Mouse (Mus musculus) cerebellum, postnatal 10 days (tissue): ENCODE measurements at regions not wholly inside any gene's neighbourhood (a gene's known extent, or its start where the extent isn't known, plus 50 kb on each side); places are given as distances from the start of the nearest gene placed in this dataset.
A peak's percentile ranks its signal among the peaks of the same experiment; 100 is the strongest.

Source experiments
- DNase-seq, 2 experiments: peaks; one replicate each; pipeline ENCODE4 v3.0.0; 2021; ENCODE audit warnings: mixed read lengths in 2 of 2

DNA sequence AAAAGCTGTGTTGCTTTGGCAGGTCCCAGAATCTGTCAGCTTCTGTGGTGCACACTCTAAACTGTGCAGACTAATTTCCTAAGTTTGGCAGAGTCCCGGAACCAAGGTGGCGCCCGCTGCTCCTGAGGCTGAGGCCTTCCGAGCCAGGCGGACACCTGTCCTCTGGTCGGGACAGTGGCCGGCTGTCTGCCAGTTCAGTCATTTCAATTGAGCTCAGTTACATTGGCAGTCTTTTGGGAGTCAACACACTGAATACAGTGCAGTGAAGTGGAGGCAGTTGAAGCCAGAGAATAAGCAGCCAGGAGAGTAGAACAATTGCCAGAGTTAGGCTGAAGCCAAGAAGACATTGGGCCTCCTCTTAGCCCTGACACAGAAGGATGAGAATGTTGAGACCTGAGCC lies 164.2 kb downstream of the Cdh19 start:
- DNase-seq, result peak; percentile 62 to 74

DNA sequence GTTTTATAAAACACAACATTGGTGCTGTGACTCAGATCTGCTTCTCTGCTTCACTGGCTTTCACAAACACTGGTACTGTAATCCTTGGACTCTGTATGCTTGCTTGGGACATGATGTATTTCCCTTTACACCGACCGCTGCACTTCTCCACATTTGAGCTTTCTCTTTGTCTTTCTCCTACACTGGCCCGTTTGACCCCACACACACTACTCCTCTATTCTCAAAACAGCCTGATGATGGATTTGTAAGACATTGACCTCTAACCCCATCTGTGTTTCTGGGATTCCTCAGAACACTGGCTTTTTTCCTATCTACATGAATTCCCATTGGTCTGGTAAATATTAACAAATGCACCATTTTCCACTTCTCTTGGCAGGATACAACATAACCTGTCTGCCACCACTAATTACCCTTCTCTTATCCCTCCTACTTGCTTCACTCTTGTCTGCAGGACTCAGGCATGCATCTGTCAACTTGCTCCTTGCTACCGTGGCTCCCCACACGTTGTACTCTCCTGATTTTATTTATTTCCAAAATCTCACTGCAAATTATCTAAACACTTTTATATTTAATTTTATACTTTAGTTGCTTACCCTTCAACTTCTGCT lies 178.1 kb downstream of the Cdh19 start:
- no peak for DNase-seq

GRCm38 (mm10) chr1:110790586-110790985 lies 186.8 kb downstream of the Cdh19 start:
- DNase-seq, result no peak

- no peak for DNase-seq
Measured at GRCm38 (mm10) chr1:110775391-110775790, 202.0 kb downstream of the Cdh19 start.

DNA sequence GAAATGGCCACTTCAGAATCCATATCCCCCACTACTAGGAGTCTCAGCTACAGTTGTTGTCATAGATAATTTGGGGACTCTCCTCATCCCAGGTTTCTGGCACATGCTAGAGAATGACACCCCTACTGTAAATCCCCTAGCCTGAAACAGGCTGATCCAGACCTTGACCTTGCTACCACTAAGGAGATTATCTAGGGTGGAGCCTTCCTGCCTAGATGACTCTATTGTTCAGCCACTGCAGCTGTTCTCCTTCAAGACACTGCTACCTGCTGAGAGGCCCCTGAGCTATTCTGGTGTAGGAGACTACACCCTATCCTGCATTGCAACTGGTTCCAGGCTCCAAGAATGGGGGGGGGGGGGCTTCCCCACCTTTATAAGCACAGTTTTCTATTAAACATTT lies 202.5 kb downstream of the Cdh19 start:
- no peak for DNase-seq

- no peak for DNase-seq
Measured at GRCm38 (mm10) chr1:110774096-110774495, 203.3 kb downstream of the Cdh19 start.

DNA sequence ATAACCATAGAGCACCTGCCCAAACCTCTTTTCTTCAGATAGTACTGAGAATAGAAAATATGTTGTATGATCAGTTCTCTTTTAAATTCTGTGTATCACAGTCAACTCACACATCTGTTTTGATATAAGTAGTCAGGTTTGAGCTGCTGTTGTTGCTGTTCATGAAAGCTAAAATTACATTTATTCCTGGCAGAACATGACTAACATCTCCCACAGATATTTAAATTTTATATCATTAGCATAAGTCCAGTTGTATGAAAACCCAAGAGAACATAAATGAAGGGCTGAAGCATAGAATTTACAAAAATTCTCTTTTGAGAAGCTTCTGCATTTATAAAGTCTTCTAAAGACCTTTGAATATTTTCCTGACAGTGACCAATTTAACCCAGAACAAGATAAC lies 252.5 kb downstream of the Cdh19 start:
- no peak for DNase-seq
